Mouse (Mus musculus) olfactory bulb, adult 2 months (tissue): Measurements from ENCODE around the gene Kirrel3. TPM values are rescaled to one million over a fixed set of nuclear protein-coding genes. Genes with fewer than 3 reads are reported as not detected.

Source experiments
- H3K27ac ChIP-seq: fragments of 200-500 bp; 2 replicates; pipeline ENCODE4 v1.5.1; 2012; ENCODE audit warnings: low read depth, low read length; ENCODE audit not compliant: insufficient read depth
- H3K4me1 ChIP-seq: fragments of 200-500 bp; 2 replicates; pipeline ENCODE4 v1.6.1; 2012; ENCODE audit warnings: low read length; ENCODE audit not compliant: control insufficient read depth, insufficient read depth
- H3K4me3 ChIP-seq: fragments of 200-500 bp; 2 replicates; pipeline ENCODE4 v1.5.1; 2012; ENCODE audit warnings: mild to moderate bottlenecking, low read depth, low read length, moderate library complexity; ENCODE audit not compliant: insufficient read depth
- CTCF ChIP-seq: fragments of 200-500 bp; IDR thresholded peaks from 2 replicates; pipeline ENCODE4 v1.5.1; 2012; ENCODE audit warnings: low read depth, mild to moderate bottlenecking, low read length, moderate library complexity; ENCODE audit not compliant: insufficient read depth
- POLR2A ChIP-seq: fragments of 200-500 bp; IDR thresholded peaks from 2 replicates; pipeline ENCODE4 v1.6.1; 2012; ENCODE audit warnings: mild to moderate bottlenecking, low read depth, low read length, moderate library complexity; ENCODE audit not compliant: insufficient read depth
- WGBS: fragments of 180-500 bp; shearing (Covaris S2); methylation state at CpG from one replicate; pipeline ENCODE4 v1.1.7; 2018; 5-methylcytosine and 5-hydroxymethylcytosine counted together
- polyA plus RNA-seq: library from polyadenylated mRNA; stranded (reverse); fragments of >200 nt; gene quantifications from 2 replicates; pipeline ENCODE4 v1.2.4, GENCODE M21; 2012; ENCODE audit warnings: low replicate concordance; ENCODE audit not compliant: missing spikeins, insufficient read depth, insufficient read length

Gene Kirrel3
- polyA plus RNA-seq, 1 experiment: not detected

DNA sequence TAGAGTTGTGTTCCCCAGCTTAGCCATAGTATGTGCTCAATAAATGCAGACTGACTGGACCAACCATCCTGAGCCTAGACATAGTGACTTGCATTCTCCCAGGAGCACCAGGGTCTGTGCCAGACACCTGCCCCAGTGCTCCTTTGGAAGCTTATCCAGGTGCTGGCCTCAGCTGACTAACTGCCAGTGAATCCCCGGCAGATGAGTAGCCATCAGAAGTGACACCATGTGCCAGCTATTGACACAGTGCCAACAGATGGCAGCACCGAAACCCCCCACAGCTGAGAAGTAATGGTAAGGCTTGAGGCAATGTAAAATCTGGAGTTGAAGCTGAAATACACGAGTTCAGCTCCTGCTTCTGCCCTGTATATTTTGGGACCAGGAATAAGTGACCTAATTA, 399.2 kb downstream of the Kirrel3 start:
- Histone ChIP-seq H3K27ac (no peak overlapping the region), H3K4me1 (peaks cover 13% of the 10 kb centered on the region; the same call in 1 of the 2 replicates), H3K4me3 (no peak overlapping the region)
- WGBS: 63% methylated on average over 3 of the region's 3 CpGs
- TF ChIP-seq CTCF: no peak
- TF ChIP-seq POLR2A: no peak

DNA sequence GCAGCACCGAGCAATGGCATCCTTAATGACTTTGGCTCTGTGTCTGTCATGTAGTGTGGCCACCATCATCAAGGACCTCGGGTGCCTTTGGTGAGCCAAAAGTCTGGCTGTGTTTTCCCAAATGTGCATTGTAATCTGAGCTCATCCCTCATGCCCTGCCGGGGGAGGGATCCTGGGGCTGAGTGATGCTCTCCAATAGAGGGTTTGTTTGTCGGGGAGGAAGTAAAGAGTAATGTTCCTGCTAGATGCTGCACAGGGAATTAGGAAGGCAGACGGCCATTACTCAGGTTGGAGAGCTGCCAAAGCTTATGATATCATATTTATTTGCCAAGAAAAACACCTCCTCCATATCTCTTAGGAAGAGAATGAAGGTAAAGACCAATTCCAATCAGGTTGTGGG, 401.1 kb downstream of the Kirrel3 start:
- WGBS: 58% methylated on average over 5 of the region's 5 CpGs
- peaks cover 11% of the 10 kb centered on the region; the same call in 1 of the 2 replicates for H3K4me1 ChIP-seq
- TF ChIP-seq POLR2A (no peak), CTCF (no peak)
- no peak overlapping the region for H3K4me3 ChIP-seq
- no peak overlapping the region for H3K27ac ChIP-seq

DNA sequence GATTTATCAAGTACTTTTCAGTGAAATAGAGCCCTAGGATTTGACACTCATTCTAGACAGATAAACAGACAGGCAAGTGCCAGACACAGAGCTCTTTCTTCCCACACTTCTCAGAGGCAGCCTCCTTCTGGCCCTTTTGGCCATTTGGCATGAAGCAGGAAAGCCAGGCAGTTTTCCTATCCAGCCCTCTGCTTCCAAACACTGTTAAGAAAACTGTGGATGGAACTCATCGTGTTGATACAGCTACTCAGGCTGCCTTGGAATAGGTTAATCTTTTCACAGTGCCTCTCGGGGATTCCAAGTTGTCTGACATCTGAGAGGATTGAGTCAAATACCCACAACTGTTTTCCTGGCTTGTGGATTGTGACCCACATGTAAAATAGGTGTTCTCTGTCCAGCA, 401.5 kb downstream of the Kirrel3 start:
- H3K4me3 ChIP-seq: no peak overlapping the region
- H3K4me1 ChIP-seq: peaks cover 7% of the 10 kb centered on the region; the same call in 1 of the 2 replicates
- TF ChIP-seq POLR2A (no peak), CTCF (no peak)
- H3K27ac ChIP-seq: no peak overlapping the region
- 59% methylated on average over 2 of the region's 2 CpGs for WGBS

GRCm38 (mm10) chr9:34888298-34888697, 402.6 kb downstream of the Kirrel3 start:
- no peak overlapping the region for H3K27ac ChIP-seq
- TF ChIP-seq CTCF (no peak), POLR2A (no peak)
- no peak overlapping the region for H3K4me3 ChIP-seq
- peaks cover 3% of the 10 kb centered on the region; the same call in 1 of the 2 replicates for H3K4me1 ChIP-seq
- WGBS: 52% methylated on average over 2 of the region's 2 CpGs

- TF ChIP-seq POLR2A (no peak), CTCF (no peak)
- peaks cover 5% of the 10 kb centered on the region; the same call in 1 of the 2 replicates for H3K4me1 ChIP-seq
- no peak overlapping the region for H3K4me3 ChIP-seq
- no peak overlapping the region for H3K27ac ChIP-seq
- 87% methylated on average over 4 of the region's 4 CpGs for WGBS
Measured at GRCm38 (mm10) chr9:34901216-34901615, 415.5 kb downstream of the Kirrel3 start.

GRCm38 (mm10) chr9:34901888-34902287, 416.2 kb downstream of the Kirrel3 start:
- Histone ChIP-seq H3K27ac (no peak overlapping the region), H3K4me1 (peaks cover 5% of the 10 kb centered on the region; the same call in 1 of the 2 replicates), H3K4me3 (no peak overlapping the region)
- no peak for TF ChIP-seq CTCF
- no peak for TF ChIP-seq POLR2A
- WGBS: 71% methylated on average over 2 of the region's 2 CpGs

DNA sequence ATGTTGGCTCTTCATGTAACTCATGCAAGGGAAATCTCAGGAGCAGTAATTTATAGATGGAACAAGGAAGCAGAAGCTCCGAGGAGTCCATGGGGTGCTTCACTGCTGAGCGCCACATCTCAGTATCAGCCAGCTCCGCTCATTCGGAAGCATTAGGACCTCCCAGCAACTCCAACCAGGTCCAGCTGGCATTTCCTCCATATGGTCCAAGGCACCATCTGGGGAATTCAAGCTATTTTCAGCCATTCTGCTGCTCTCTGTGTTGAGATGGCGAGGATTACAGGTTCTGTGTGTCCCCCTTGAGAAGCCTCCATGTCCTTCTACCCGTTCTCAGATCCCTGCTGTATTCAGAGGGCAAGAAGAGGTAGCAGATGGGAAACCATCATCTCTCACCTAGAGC, 419.5 kb downstream of the Kirrel3 start:
- WGBS: 79% methylated on average over 6 of the region's 6 CpGs
- TF ChIP-seq POLR2A (no peak), CTCF (no peak)
- Histone ChIP-seq H3K4me3 (no peak overlapping the region), H3K4me1 (peaks cover 8% of the 10 kb centered on the region), H3K27ac (no peak overlapping the region)

- TF ChIP-seq CTCF (no peak), POLR2A (no peak)
- Histone ChIP-seq H3K4me1 (peaks cover 6% of the 10 kb centered on the region), H3K27ac (no peak overlapping the region), H3K4me3 (no peak overlapping the region)
- WGBS: 68% methylated on average over 3 of the region's 3 CpGs
Measured at GRCm38 (mm10) chr9:34908040-34908439, 422.3 kb downstream of the Kirrel3 start.

- 58% methylated on average over 7 of the region's 7 CpGs for WGBS
- no peak overlapping the region for H3K4me3 ChIP-seq
- peaks cover 6% of the 10 kb centered on the region for H3K4me1 ChIP-seq
- H3K27ac ChIP-seq: no peak overlapping the region
- no peak for TF ChIP-seq CTCF
- TF ChIP-seq POLR2A: no peak
Measured at GRCm38 (mm10) chr9:34911838-34912237, 426.1 kb downstream of the Kirrel3 start.

DNA sequence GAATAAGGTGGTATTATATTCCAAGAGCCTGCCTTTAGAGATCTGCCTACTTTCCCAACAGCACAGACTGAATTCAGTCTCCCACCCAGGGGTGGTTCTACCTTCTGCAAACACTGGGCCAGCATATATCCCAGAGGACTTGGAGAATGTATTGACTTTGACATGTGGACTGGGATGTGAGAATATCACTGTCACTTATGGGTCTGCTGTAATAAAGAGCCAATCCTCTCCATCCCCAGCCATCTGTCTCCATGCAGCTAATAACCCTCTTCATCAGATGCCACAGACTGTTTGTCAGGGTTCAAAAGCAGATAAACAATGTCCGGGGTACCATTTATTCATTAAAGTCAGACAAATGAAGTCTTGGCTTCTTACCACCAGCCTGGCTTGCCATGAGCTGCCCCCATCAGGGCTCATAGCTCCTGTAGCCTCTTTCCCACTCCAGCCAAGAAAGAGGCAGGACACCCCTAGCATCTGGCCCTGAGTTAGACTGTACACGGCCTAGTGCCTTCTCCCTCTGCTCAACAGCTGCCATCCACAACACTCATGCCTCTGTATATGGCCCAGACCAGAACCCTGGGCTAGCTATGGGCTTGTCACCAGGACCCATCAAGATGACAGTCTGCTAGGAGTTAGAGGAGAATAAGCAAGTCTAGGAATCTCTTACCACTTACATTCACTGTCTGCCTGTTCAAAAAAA, 426.7 kb downstream of the Kirrel3 start:
- TF ChIP-seq POLR2A: no peak
- no peak for TF ChIP-seq CTCF
- Histone ChIP-seq H3K27ac (no peak overlapping the region), H3K4me1 (peaks cover 6% of the 10 kb centered on the region), H3K4me3 (no peak overlapping the region)
- WGBS: 72% methylated on average over 2 of the region's 2 CpGs
